Mouse (Mus musculus) liver, adult 2 months (tissue): ENCODE data around the gene Dnase1l2. TPM values are rescaled to one million over a fixed set of nuclear protein-coding genes. Genes with fewer than 3 reads are reported as not detected.

Source experiments
- DNase-seq: peaks from one replicate; pipeline ENCODE4 v3.0.0-alpha.2; 2011; ENCODE audit warnings: low read depth, low spot score; ENCODE audit errors: extremely low read depth
- H3K27ac ChIP-seq: fragments of 200-500 bp; replicated peaks from 2 replicates; pipeline ENCODE4 v1.5.1; 2012; ENCODE audit warnings: low read depth, mild to moderate bottlenecking, control low read depth, inconsistent platforms, low read length; ENCODE audit not compliant: insufficient read depth
- H3K27me3 ChIP-seq: fragments of 200-500 bp; 2 replicates; pipeline ENCODE4 v1.6.1; 2012; ENCODE audit warnings: mild to moderate bottlenecking, moderate library complexity, low read length, inconsistent platforms; ENCODE audit not compliant: control insufficient read depth, insufficient read depth
- H3K36me3 ChIP-seq: fragments of 200-500 bp; 2 replicates; pipeline ENCODE4 v1.6.1; 2012; ENCODE audit warnings: low read length, inconsistent platforms; ENCODE audit not compliant: control insufficient read depth, insufficient read depth
- H3K4me1 ChIP-seq: fragments of 200-500 bp; 2 replicates; pipeline ENCODE4 v1.6.1; 2011; ENCODE audit warnings: low read length; ENCODE audit not compliant: control insufficient read depth, insufficient read depth
- H3K4me3 ChIP-seq: fragments of 200-500 bp; 2 replicates; pipeline ENCODE4 v1.5.1; 2011; ENCODE audit warnings: low read depth, mild to moderate bottlenecking, control low read depth, low read length, moderate library complexity; ENCODE audit not compliant: insufficient read depth
- H3K79me2 ChIP-seq: fragments of 200-500 bp; 2 replicates; pipeline ENCODE4 v1.6.1; 2012; ENCODE audit warnings: inconsistent platforms, mild to moderate bottlenecking, low read length, moderate library complexity; ENCODE audit not compliant: control insufficient read depth, insufficient read depth
- H3K9ac ChIP-seq: fragments of 200-500 bp; 2 replicates; pipeline ENCODE4 v1.6.1; 2012; ENCODE audit warnings: low read depth, mild to moderate bottlenecking, control low read depth, inconsistent platforms, low read length
- CTCF ChIP-seq: fragments of 200-500 bp; IDR thresholded peaks from 2 replicates; pipeline ENCODE4 v1.5.1; 2011; ENCODE audit warnings: low read depth, low read length, control low read depth
- POLR2A ChIP-seq: fragments of 200-500 bp; IDR thresholded peaks from 2 replicates; pipeline ENCODE4 v1.6.1; 2011; ENCODE audit warnings: low read length, control low read depth; ENCODE audit not compliant: insufficient read depth; ENCODE audit errors: extremely low read depth
- WGBS: fragments of 180-500 bp; shearing (Covaris S2); methylation state at CpG from one replicate; pipeline ENCODE4 v1.1.7; 2018; 5-methylcytosine and 5-hydroxymethylcytosine counted together
- polyA plus RNA-seq: library from polyadenylated mRNA; depleted of rRNA; stranded (reverse); fragments of >200 nt; gene quantifications from 2 replicates; pipeline ENCODE4 v1.2.3, GENCODE M21; 2012
- total RNA-seq: library from RNA; depleted of rRNA; stranded (reverse); fragments of >200 nt; gene quantifications from 2 replicates; pipeline ENCODE4 v1.2.3, GENCODE M21; 2014

Gene Dnase1l2
- total and polyA plus RNA-seq, 2 experiments, result 0.74 to 2.4 TPM

- Histone ChIP-seq H3K4me3 (no peak overlapping the region), H3K27me3 (no peaks in the 10 kb centered on the region), H3K36me3 (peaks cover 59% of the 10 kb centered on the region), H3K9ac (no peak overlapping the region), H3K79me2 (peaks cover 4% of the 10 kb centered on the region; the same call in 1 of the 2 replicates), H3K4me1 (no peaks in the 10 kb centered on the region), H3K27ac (no peak overlapping the region)
- 98% methylated on average over 4 of the region's 4 CpGs for WGBS
- no peak for DNase-seq
- TF ChIP-seq POLR2A, result no peak
- TF ChIP-seq CTCF, result no peak
Measured at GRCm38 (mm10) chr17:24423114-24423513, 19.8 kb downstream of the Dnase1l2 start.

GRCm38 (mm10) chr17:24416051-24416652, 26.8 kb downstream of the Dnase1l2 start:
- 43% methylated on average over 3 of the region's 3 CpGs for WGBS
- H3K36me3 ChIP-seq, result peaks cover 28% of the 10 kb centered on the region
- no peaks in the 10 kb centered on the region for H3K27me3 ChIP-seq
- peak; percentile 61 for DNase-seq
- H3K4me3 ChIP-seq, result no peak overlapping the region
- H3K9ac ChIP-seq, result peak overlapping the region; percentile 41
- TF ChIP-seq CTCF, result no peak
- TF ChIP-seq POLR2A, result no peak
- H3K27ac ChIP-seq, result no peak overlapping the region; the same call in 1 of the 2 replicates
- peaks cover 7% of the 10 kb centered on the region for H3K4me1 ChIP-seq
- peaks cover 26% of the 10 kb centered on the region; the same call in 1 of the 2 replicates for H3K79me2 ChIP-seq

GRCm38 (mm10) chr17:24415011-24415410, 27.9 kb downstream of the Dnase1l2 start:
- H3K4me1 ChIP-seq, result peaks cover 7% of the 10 kb centered on the region
- peak overlapping the region; percentile 81 for H3K9ac ChIP-seq
- peak overlapping the region; percentile 66 for H3K27ac ChIP-seq
- peaks cover 26% of the 10 kb centered on the region; the same call in 1 of the 2 replicates for H3K79me2 ChIP-seq
- H3K4me3 ChIP-seq, result peak overlapping the region; percentile 80
- H3K36me3 ChIP-seq, result peaks cover 19% of the 10 kb centered on the region
- H3K27me3 ChIP-seq, result no peaks in the 10 kb centered on the region
- DNase-seq, result no peak
- under 1% methylated on average over 21 of the region's 21 CpGs for WGBS
- no peak for TF ChIP-seq POLR2A
- TF ChIP-seq CTCF, result no peak

DNA sequence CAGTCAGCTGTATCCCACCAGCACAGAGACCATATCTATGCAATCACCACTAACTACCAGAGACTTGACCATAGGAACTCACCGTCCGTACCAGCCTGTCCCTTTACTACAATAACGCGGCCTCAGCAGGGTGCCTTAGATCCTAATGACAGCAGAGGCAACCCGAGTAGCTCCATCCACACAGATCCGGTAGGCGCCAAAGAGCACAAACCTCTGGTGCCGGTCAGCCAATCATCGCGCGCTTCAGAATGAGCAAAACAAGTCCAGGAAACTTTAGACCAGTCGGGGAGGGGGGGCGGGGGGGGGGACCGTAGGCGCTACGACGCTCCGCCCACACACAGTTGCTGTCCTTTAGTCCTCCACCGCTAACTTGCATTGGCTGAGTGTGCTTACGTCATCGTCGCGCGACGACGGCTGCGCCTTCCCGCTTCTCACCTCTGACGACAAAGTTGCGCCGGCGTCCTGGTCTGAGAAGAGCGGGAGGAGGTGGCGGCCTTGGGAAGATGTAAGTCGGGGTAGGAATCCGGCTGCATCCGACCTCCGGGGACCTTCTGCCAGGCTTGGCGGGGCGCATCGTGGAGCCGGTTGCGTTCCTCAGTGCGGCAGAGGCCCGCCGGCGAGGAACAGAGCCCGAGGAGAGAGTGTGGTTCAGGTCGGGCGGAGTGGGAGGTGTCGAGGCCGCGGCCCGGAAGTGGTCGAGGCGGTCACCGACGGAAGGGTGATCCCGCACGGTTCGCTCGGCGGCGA, 28.5 kb downstream of the Dnase1l2 start, which contains the start of gene Rnps1:
TSS of gene Rnps1 (plus strand) at position 336 of the 747 bp plus-strand sequence.
- under 1% methylated on average over 64 of the region's 64 CpGs for WGBS
- peak within 1 kb of the TSS; percentile 71 for H3K27ac ChIP-seq
- H3K27me3 ChIP-seq, result no peaks in the 10 kb centered on the region
- H3K9ac ChIP-seq, result peak within 1 kb of the TSS; percentile 81
- H3K79me2 ChIP-seq, result peaks cover 26% of the 10 kb centered on the region; the same call in 1 of the 2 replicates
- H3K36me3 ChIP-seq, result peaks cover 15% of the 10 kb centered on the region
- DNase-seq, result peak; percentile 95
- no peak for TF ChIP-seq CTCF
- TF ChIP-seq POLR2A, result peak; percentile 60; the same call in 1 of the 2 replicates
- peaks cover 7% of the 10 kb centered on the region for H3K4me1 ChIP-seq
- peak within 1 kb of the TSS; percentile 80 for H3K4me3 ChIP-seq

DNA sequence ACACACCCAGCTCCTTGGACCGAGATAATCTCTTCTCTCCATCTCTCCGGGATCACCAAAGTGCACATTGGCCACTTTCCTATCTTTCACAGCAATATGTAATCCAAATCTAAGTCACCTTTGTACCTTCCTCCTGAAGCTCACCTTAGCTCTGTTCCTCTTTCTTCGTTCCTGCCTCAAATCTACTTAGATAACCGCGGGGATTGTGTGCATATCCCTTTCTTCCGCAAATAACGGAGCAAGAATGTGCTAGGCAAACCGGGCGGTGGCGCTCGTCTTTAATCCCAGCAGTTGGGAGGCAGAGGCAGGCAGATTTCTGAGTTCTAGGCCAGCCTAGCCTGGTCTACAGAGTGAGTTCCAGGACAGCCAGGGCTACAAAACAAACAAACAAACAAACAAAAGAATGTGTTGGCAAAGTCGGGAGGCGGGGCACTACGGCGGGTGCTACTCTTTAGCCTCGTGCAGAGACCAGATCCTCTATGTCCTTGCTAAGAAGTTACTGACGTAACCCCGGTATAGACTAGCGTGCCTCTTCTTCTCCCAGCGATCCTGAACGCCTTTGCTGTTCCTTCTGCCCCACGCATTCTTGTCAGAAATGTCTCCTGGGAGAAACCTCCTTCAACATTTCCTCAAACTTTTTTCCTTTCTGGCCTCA, 29.2 kb downstream of the Dnase1l2 start:
- WGBS, result 9% methylated on average over 22 of the region's 22 CpGs
- DNase-seq, result peak; percentile 56
- peaks cover 22% of the 10 kb centered on the region; the same call in 1 of the 2 replicates for H3K79me2 ChIP-seq
- H3K27me3 ChIP-seq, result no peaks in the 10 kb centered on the region
- peaks cover 16% of the 10 kb centered on the region for H3K36me3 ChIP-seq
- peak overlapping the region; percentile 71 for H3K27ac ChIP-seq
- H3K4me1 ChIP-seq, result peaks cover 7% of the 10 kb centered on the region
- TF ChIP-seq CTCF, result peak; percentile 43
- TF ChIP-seq POLR2A, result no peak
- H3K9ac ChIP-seq, result peak overlapping the region; percentile 47
- peak overlapping the region; percentile 40; the same call in 1 of the 2 replicates for H3K4me3 ChIP-seq
